Mouse (Mus musculus): ENCODE data around the gene Xlr5a.
"Not testable (repeated sequence)": the region's sequence is repeated elsewhere in the genome, so short reads cannot be mapped to it uniquely, and the experiment has no call there.

- TF ChIP-seq CTCF, EP300 (IDR thresholded peaks at IDR 0.05; ENCODE audit: low read depth): not testable (repeated sequence)
Observed at GRCm38 (mm10) chrX:73242821-73243325, 49.9 kb downstream of the Xlr5a start, which contains the start of gene Xlr4c.
